Mouse (Mus musculus) CD4-positive helper T cell, adult 2 months (primary cell): ENCODE measurements around the gene Tbccd1.
A peak's percentile ranks its signal among the peaks of the same experiment; 100 is the strongest.

Experiments
- DNase-seq: peaks from one replicate; pipeline ENCODE4 v3.0.0-alpha.2; 2012; ENCODE audit warnings: low read depth, missing footprints, low spot score

Gene Tbccd1

DNA sequence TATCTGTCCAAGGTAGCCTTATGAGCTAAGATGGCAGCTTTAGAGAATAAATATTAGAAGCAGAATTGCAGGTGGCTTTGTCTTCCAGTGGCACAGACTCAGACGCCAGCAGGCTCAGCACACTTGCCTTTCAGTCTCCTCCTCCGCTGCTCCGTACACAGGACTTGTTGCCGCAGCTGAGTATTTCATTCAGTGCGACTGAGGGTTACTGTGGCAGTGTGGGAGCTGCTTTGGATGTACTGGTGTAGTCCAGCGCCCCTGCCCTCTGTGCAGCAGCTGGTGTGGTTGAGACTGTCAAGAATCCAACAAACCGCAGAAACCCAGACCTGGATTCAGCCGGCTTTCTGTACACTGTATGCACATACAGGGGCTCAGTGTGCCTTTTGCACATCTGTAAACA is 14.9 kb upstream of the Tbccd1 start:
- DNase-seq = no peak

GRCm38 (mm10) chr16:22856773-22857172 is 696 bp downstream of the Tbccd1 start:
- no peak for DNase-seq

GRCm38 (mm10) chr16:22852709-22853108 is 4.8 kb downstream of the Tbccd1 start:
- DNase-seq = no peak

- no peak for DNase-seq
Observed at GRCm38 (mm10) chr16:22848331-22848730, 9.1 kb downstream of the Tbccd1 start.

GRCm38 (mm10) chr16:22847686-22848085 is 9.8 kb downstream of the Tbccd1 start:
- no peak for DNase-seq

DNA sequence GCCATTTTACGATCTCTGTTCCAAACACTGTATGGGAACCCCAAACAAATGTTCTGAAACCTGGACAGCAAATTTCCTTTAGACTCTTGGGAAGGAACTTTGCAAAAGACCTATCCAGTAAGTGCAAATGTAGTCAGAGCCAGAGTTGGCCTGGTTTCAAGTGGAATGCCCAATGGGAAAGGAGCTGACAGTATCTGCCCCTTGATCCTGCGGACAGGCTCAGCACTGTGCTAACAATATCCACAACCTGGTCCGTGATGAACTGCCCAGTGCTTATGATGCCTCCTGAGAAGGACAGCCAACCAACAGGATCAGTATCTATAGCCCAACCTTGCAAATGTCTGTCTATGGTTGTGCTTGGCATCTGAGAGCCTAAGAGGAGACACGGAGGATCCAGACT is 12.0 kb downstream of the Tbccd1 start:
- no peak for DNase-seq

DNA sequence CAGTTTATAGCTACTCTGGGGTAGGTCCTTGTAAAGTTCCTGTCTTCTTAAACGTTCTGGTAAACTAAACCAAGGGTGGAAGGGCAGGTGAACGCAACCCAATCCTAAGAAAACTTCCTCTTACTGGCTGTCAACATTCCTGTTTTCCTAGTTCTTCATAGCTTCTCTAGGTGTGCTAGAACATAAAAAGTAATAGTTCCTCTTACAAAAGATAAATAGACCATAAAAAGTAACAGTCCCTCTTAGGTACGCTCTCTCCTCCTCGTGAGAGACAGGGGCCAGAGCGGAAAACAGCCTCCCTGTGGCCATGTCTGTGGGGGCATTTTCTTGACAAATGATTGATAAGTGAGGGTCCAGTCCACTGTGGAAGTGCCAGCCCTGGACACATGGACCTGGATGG is 12.6 kb downstream of the Tbccd1 start:
- no peak for DNase-seq

GRCm38 (mm10) chr16:22844061-22844801 is 13.2 kb downstream of the Tbccd1 start:
- no peak for DNase-seq

DNA sequence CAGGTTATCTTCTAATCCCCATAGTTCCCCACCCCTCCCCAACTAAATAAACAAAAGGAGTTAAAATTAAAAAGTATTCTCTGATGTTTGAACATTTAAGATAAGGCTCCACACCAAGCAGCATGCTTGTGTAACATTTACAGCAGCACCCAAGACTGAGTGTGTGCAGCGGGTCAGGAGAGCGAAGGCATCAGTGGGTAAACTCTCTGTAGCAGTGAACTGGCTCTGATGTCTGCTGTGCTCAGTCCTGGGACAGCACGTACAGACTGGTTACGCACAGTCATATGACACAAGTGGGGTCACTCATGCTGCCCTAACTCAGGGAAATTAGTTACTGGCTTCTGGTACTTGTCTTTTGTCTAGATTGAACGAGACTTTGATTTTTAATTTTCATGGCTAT is 14.6 kb downstream of the Tbccd1 start:
- no peak for DNase-seq

DNA sequence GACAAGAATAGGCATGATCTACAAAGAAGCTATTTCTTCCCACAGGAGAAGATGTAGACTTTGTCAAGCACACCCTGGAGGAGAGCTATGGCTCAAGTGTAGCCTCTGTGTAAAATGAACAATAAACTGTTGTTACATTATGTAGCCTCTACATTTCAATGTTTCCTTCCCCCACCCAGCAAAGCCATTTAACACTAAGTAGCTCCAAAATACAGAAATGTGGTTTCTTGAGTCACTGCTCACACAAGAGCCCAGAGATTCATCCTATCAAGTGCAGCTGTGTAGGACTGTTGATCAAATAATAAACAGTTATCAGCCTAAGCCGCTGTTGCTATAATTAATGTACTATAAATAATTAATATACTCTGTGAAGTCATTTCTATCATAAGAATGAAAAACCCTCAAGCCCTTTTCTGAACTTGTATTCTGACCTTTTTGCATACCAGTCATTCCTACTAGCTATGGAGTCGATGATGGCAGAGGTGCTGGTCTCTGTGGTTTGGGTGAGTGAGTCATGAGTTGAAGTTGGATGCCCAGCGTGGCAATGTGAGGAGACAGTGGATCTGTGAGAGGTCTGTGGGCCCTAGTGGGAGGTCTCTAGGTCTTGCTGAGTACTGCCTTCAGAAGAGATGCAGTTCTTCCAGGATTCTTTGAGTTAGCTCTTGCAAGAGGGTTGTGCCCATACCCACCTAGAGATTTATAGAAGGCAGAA is 18.2 kb downstream of the Tbccd1 start:
- no peak for DNase-seq

GRCm38 (mm10) chr16:22832932-22833525 is 24.4 kb downstream of the Tbccd1 start:
- no peak for DNase-seq

DNA sequence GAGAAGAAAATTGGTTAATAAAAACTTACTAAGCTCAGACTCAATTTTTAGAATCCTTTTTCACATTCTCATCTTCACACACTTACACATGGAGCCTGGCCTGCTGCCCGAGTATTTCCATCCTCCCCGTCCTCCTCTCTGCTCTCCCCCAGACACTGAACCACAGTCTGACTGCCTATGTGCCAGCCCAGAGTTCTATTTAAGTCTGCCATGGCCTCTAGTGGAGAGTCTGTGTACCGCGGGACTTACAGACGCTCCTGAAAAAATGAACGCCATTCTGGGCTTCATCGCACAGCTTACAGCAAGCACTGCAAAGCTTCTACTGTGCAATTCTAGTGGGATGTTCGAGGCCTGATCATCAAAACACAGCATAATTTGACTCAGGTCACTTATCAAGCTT is 36.7 kb downstream of the Tbccd1 start:
- no peak for DNase-seq

DNA sequence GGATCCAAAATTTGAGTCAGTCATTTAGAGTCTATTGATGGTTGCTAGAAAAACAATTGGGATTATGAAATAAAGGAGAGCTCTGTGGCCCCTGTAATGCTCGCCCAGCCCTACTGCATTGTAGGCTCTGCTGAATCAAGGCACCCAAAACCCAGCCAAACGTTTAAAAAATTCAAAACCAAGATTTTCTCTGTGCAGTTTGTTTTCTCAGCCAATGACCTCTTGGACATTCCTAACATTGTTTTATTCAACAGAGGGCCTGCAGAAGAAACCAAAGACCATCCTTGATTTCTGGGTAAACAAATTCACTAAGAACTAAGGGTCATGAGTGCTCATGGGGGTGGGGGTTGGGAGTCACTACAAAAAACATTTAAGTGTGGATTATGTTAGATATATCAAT is 46.0 kb downstream of the Tbccd1 start, which contains the start of gene Crygs:
Gene Crygs (minus strand): TSS at position 101 of the 400 bp plus-strand sequence.
- DNase-seq = no peak

DNA sequence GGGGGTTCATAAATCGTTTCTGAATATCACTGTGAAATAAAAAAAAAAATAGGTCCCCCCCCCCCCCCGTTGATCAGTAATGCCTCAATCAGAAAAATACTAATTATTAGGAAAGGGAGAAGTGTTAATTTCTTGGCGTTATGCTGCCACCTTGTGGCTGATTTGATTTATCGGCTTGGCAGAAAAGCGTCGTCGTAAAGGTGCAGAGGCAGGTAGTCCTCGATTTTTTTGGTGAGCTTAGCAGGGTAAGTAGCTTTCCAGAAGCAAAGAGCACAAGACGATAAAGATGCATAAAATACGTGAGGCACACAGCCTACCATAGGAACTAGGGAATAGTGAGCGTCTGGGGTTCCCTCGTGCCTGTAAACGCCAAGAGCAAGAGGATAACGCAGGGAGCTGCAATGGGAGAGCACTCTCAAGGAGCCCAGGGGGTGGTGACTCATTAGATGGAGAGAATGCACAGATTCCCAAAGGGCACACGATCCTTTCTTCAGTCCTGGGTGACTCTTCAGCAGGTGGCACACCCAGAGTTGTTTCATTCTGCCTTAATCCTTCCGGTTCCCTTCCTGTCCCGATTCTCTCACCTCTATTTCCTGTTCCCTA is 49.9 kb downstream of the Tbccd1 start:
- peak; percentile 48 for DNase-seq

DNA sequence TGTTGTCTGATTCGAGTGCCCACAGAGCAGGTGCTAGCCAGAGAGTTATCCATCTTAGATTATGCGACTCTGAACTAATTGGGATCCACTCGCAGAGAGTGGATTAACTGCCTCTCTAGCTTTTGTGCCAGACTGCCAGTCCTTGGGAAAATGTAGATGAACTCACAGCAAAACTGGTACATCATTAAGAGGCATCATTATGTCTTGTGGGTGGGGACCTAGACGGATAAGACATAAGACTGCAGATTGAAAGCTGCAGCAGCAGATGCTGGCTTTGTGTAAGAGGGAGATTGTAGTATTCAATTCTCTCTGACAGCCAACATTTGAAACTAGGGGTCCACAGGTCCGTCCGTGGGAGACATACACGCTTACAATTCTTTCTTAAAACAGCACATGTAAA is 54.7 kb downstream of the Tbccd1 start:
- DNase-seq = no peak

DNA sequence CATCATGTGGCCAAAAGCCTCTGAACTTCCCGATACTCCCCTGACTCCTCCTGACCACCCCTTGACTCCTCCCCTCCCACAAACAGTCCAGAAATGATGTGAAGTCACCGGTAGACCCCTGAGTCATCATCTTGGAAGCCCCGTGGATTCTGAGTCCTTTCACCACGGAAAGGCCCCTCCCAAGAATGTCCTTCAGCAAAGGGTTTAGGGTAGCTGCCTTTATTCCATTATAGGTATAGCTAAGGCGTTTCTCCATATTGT is 56.7 kb downstream of the Tbccd1 start:
- no peak for DNase-seq

DNA sequence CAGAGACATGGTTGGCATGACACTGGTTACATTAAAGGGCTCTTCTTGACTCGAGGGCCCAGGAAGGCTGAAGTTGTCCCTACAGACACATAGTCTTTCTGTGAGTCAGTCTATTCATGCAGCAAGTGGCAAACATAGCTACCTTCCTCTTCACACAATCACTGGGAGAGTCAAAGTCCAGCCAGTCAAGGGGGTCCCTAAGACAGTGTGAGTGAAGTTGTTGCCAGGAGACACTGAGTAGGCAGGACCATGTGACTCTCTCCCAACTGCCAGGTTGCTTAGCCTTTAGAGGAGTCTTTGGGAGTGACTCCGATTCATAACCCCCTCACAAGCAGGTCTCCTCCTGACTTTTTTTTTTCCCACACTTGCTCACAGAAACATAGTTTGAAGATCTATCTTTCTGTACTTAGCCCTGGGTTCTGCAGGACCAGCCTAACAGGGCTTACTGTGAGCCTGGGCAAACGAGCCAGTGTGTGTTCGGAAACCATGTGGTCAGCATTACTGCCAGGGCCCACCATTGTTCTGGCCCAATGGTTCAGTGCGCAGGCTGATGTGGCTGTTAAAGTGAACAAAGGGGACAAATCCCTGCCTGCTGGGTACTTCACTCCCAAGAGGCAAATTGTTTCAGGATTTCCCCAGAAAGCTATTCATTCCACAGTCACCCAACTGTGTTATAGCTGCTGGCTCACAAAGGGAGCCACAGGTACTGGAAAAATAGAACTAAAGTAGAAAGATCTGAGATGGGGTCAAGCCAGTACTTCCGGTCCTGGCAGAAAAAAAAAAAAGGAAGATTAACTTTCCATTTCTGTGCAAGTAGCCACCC is 57.2 kb downstream of the Tbccd1 start:
- no peak for DNase-seq

GRCm38 (mm10) chr16:22798520-22798919 is 58.9 kb downstream of the Tbccd1 start:
- DNase-seq = no peak

DNA sequence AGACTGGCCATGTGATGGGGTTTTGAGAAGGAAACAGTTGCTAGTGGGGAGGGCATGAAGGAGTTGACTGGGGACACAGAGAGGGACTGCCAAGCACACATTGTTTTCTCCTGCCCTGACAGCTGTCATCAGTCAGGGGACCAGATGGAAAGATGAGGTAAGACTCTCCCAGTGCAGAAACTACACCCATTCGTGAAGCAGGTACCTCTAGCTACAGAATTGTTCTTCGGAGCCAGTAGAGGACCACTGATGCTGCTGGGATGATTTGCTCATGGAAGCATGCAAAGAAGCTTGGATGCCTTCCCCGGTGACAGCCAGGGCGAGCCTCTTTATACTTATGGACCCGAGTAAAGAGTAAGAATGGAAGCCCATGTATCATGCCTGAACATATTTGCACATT is 59.9 kb downstream of the Tbccd1 start:
- no peak for DNase-seq

DNA sequence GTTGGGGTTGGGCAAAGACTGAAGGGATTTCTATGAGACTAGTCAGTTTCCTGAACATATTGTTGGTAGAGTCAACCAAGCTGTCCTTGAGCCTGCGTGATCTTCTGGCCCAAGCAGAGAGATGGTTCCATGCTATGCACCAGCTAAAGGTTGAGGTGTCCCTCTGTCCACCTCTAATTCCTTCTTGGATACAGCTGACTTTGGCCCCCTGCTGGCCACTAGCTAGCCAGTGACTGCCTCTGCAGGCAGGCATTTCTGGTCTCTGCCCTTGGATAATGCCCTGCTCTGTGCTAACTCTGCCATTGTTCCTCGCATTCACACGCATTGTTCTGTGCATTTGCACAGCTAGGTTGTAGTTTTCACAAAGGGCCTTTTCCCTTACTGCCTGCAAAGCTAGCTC is 62.0 kb downstream of the Tbccd1 start:
- DNase-seq = no peak

DNA sequence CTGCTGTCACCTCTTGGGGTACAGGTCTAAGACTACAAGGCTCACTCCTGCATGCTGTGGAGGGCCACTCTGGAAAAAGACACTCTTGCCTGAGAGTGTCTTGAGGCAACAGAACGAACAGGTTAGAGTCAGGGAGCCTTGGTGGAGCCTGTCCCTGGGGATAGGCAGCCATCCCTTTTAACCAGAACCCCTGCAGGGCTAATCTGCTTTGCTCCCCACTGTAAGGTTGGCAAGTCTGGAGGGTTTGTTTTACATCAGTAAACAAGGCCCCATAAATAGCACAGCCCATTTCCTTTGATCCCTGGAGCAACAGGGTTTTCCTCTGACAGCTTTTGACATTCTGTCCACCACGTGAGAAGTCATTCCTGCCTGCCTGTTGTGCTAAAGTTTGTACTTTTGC is 66.2 kb downstream of the Tbccd1 start:
- DNase-seq = no peak

GRCm38 (mm10) chr16:22789908-22790367 is 67.5 kb downstream of the Tbccd1 start:
- DNase-seq = no peak
